Mouse (Mus musculus) testis, adult 2 months (tissue): ENCODE results near the gene Tlr5. TPM values are rescaled to one million over a fixed set of nuclear protein-coding genes. Genes with fewer than 3 reads are reported as not detected.

Source experiments
- H3K27ac ChIP-seq: fragments of 200-500 bp; 2 replicates; pipeline ENCODE4 v1.5.1; 2012; ENCODE audit warnings: low read depth, low read length; ENCODE audit not compliant: control insufficient read depth, insufficient read depth
- H3K27me3 ChIP-seq: fragments of 200-500 bp; 2 replicates; pipeline ENCODE4 v1.6.1; 2012; ENCODE audit warnings: mild to moderate bottlenecking, low read length, moderate library complexity; ENCODE audit not compliant: control insufficient read depth, insufficient read depth
- H3K36me3 ChIP-seq: fragments of 200-500 bp; 2 replicates; pipeline ENCODE4 v1.6.1; 2012; ENCODE audit warnings: mild to moderate bottlenecking, low read length; ENCODE audit not compliant: control insufficient read depth, insufficient read depth
- H3K4me1 ChIP-seq: fragments of 200-500 bp; 2 replicates; pipeline ENCODE4 v1.6.1; 2012; ENCODE audit warnings: low read length; ENCODE audit not compliant: control insufficient read depth, insufficient read depth
- H3K4me3 ChIP-seq: fragments of 200-500 bp; 2 replicates; pipeline ENCODE4 v1.5.1; 2012; ENCODE audit warnings: low read depth, mild to moderate bottlenecking, low read length, moderate library complexity, mixed read lengths; ENCODE audit not compliant: control insufficient read depth
- CTCF ChIP-seq: fragments of 200-500 bp; IDR thresholded peaks from 2 replicates; pipeline ENCODE4 v1.5.1; 2012; ENCODE audit warnings: low read depth, mild to moderate bottlenecking, inconsistent platforms, low read length, moderate library complexity; ENCODE audit not compliant: control insufficient read depth, insufficient read depth, insufficient replicate concordance
- POLR2A ChIP-seq: fragments of 200-500 bp; IDR thresholded peaks from 2 replicates; pipeline ENCODE4 v1.6.1; 2012; ENCODE audit warnings: low read depth, mild to moderate bottlenecking, inconsistent platforms, low read length, moderate library complexity; ENCODE audit not compliant: control insufficient read depth
- polyA plus RNA-seq: library from polyadenylated mRNA; depleted of rRNA; stranded (reverse); fragments of >200 nt; gene quantifications from 2 replicates; pipeline ENCODE4 v1.2.3, GENCODE M21; 2012

The Tlr5 gene
- polyA plus RNA-seq, 1 experiment = 0.35 TPM

DNA sequence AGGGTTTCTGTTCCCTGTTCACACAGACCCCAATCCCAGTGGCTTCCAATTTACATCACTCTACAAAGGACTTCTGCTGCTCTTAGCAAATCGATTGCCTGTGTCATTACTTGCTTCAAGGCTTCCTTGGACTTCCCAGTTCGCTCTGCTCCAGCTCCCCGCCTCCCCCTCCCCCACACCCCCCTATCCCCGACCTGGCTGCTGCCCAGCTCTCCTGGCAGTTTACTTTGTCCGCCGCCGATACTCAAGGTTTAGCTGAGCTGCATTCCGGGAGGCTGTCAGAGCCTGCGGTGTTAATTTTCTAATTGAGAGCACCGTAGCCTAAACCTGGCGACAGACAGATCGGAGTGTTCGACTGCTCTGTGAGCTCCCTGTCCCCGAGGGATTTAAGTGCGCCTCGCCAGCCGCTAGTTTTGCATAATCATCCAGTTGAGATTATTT, 4.7 kb downstream of the Tlr5 start:
- TF ChIP-seq POLR2A (no peak), CTCF (no peak)
- H3K27me3 ChIP-seq = no peaks in the 10 kb centered on the region

GRCm38 (mm10) chr1:182959811-182960455, 5.3 kb downstream of the Tlr5 start:
- Histone ChIP-seq H3K27me3 (no peaks in the 10 kb centered on the region), H3K4me3 (peak overlapping the region; percentile 68), H3K36me3 (no peaks in the 10 kb centered on the region), H3K27ac (no peak overlapping the region), H3K4me1 (peaks cover 10% of the 10 kb centered on the region)
- TF ChIP-seq CTCF (peak; percentile 97), POLR2A (no peak)

More for the DNA sequence above, 4.7 kb downstream of the Tlr5 start:
- Histone ChIP-seq H3K27ac (no peak overlapping the region), H3K4me1 (peaks cover 15% of the 10 kb centered on the region), H3K36me3 (no peaks in the 10 kb centered on the region), H3K4me3 (no peak overlapping the region; the same call in 1 of the 2 replicates)

- H3K27ac ChIP-seq = no peak overlapping the region
- no peaks in the 10 kb centered on the region for H3K27me3 ChIP-seq
- H3K4me1 ChIP-seq = peaks cover 5% of the 10 kb centered on the region; the same call in 1 of the 2 replicates
- no peak for TF ChIP-seq CTCF
- no peak for TF ChIP-seq POLR2A
- no peaks in the 10 kb centered on the region for H3K36me3 ChIP-seq
- no peak overlapping the region for H3K4me3 ChIP-seq
Observed at GRCm38 (mm10) chr1:182961076-182961475, 6.5 kb downstream of the Tlr5 start.

DNA sequence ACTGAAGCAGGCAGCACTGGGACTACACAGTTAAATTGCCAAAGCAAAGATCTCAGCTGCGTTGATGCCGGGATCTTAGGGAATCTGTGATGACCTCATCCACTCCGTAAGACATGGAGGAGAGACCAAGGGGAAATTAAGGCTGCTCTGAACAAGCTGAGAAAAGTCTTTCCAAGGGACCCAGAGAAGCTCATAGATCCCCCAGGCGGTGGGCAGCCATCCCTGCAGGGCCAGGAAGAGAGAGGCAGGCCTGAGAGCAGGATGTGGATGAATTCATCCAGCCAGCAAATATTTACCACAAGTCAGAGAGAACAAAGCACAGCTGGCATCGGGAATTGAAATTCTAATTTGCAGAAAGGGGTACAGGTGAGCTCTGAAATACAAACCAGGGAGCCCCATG, 8.7 kb downstream of the Tlr5 start:
- Histone ChIP-seq H3K36me3 (no peaks in the 10 kb centered on the region), H3K4me1 (peaks cover 5% of the 10 kb centered on the region; the same call in 1 of the 2 replicates), H3K27me3 (no peaks in the 10 kb centered on the region), H3K27ac (no peak overlapping the region), H3K4me3 (no peak overlapping the region)
- TF ChIP-seq CTCF (no peak), POLR2A (no peak)

DNA sequence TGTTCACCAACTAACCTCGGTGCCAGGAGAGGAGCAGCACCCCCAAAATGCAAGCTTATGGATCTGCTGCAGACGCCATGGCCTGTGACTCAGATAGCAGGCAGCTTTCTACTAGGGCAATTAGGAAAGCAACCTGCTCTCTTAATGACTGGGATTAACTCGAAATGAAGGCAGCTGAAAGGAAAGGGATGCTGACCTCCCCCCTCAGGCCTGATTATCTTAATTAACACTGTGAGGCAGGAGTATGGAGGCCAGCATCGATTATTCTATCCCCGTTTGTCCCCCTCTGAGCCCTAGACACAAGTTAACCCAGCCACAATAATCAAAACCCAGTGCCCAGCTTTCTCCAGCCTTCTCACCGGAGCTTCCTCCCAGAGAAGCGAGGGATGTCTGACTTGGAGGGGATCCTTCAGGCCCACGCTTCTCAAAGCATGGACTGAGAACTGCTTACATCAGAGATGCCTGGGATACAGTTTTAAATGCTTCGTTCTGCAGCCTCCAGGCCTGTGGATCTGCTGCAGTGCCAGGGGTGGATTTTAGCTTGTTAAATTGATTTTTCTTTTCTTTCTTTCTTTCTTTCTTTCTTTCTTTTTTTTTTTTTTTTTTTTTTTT, 10.4 kb downstream of the Tlr5 start:
- TF ChIP-seq CTCF (no peak), POLR2A (no peak)
- Histone ChIP-seq H3K36me3 (no peaks in the 10 kb centered on the region), H3K4me1 (0 out of 2 replicates have a peak, but pooled peaks cover 3% of the 10 kb centered on the region), H3K27me3 (no peaks in the 10 kb centered on the region), H3K4me3 (no peak overlapping the region), H3K27ac (no peak overlapping the region)

DNA sequence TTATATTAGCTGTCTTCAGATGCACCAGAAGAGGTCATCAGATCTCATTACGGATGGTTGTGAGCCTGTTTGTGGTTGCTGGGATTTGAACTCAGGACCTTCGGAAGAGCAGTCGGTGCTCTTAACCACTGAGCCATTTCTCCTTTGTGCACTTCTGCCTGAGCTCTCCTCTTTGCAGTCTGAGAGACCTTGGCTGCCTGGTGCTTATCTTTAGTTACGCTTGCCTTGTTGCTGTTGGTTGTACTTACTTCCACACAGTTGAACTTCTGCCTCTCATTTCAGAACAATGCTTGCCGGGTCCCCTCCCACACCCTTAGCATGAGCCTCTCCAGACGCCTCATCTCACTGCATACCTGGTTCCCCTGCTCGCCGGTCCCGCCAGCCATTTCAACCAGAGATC, 14.1 kb downstream of the Tlr5 start:
- no peaks in the 10 kb centered on the region for H3K36me3 ChIP-seq
- no peaks in the 10 kb centered on the region for H3K4me1 ChIP-seq
- H3K27ac ChIP-seq = no peak overlapping the region
- no peak for TF ChIP-seq POLR2A
- TF ChIP-seq CTCF = no peak
- no peak overlapping the region for H3K4me3 ChIP-seq
- no peaks in the 10 kb centered on the region for H3K27me3 ChIP-seq

DNA sequence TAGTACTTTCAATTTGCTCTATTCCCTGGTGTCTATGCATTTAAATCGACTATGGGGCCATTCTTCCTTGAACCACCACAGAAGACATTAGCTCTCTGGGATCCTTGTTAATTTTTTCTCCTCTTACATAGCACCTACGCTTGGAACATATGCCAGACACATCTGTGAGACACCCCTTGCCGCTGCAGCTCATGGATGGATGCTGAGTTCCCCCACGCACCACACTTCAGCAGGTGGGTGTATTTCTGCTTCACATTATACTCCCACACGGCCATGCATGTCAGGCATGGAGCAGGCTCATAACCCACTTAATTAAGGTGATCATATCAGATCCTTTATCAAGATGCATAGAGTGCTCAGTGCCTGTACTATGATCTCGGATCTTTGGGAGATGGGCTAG, 17.7 kb downstream of the Tlr5 start:
- no peaks in the 10 kb centered on the region for H3K36me3 ChIP-seq
- H3K27me3 ChIP-seq = no peaks in the 10 kb centered on the region
- H3K27ac ChIP-seq = no peak overlapping the region
- no peak overlapping the region for H3K4me3 ChIP-seq
- no peak for TF ChIP-seq POLR2A
- TF ChIP-seq CTCF = no peak
- no peaks in the 10 kb centered on the region for H3K4me1 ChIP-seq
